Mouse (Mus musculus) v-Abl transformed pro-B cells (cell line): ENCODE measurements around the gene Ddo.

Experiments used
- in situ Hi-C, 2 experiments: fragments of 400-800 bp; cut with MboI; formaldehyde crosslinking; loops; one replicate each; pipeline ENCODE4 v1.15.1; 2025; ENCODE audit not compliant: unreplicated experiment in 2 of 2

Ddo gene

GRCm38 (mm10) chr10:40715151-40715550 lies 85.3 kb downstream of the Ddo start:
- in situ Hi-C loops, result no loop called here

DNA sequence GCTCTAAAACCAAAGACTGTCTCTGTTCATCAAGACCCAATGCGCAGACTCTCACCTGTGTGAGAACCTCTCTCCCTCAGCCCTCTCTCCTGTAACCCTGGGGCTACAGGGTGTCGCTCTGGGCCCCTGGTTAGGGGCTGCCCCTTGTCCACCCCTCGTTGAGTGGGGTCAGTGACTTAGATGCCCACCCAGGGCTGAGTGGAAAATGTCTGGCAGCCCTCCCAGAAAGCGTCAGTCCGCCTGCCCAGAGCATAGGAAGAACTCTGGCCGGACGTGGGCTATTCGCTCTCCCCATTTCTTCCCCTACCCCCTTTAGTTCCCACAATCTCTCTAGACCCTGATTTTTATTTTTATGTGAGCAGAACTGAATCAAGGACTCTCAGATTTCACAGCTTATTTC lies 86.5 kb downstream of the Ddo start:
- in situ Hi-C loops, result no loop called here

DNA sequence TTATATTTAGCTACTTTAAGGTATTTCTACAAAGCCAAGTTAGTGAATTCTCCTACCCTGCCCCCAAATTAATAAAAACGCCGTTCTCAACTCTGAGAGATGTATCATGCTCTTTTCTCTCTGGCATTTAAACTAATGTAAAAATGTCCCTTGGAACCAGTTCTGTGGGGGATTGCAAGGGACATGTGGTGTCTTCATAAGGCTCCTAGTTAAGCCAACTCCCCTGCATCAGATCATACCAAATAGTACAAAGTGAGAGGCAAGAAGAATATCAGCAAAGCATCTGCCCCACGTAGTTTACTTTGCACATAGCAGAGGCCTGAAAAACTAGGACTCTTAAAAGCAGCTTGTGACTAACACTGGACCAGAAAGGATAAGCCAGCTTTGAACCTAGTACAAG lies 86.9 kb downstream of the Ddo start:
- in situ Hi-C loops, result no loop called here

GRCm38 (mm10) chr10:40718362-40718761 lies 88.6 kb downstream of the Ddo start:
- in situ Hi-C loops, result no loop called here

DNA sequence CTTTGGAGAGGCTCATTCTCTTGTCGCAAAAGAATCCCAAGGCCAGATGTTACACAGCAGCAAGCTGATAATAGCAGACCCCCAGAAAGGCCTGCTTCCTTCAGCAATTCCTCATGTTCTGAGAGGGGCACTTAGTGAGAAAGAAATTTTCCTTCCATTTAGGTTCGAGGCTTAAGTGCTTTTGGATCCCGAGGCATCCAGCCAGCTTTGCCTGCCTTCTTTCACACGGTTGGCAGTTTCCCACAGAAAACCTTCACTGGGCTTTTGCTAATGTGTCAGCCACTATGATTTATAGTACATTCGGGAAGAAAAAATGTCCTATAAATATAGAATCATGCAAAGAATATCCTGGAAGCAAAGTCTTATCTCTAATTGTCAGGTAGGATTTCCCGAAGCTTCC lies 89.3 kb downstream of the Ddo start:
- in situ Hi-C loops, result no loop called here

GRCm38 (mm10) chr10:40720883-40721282 lies 91.1 kb downstream of the Ddo start:
- in situ Hi-C loops, result no loop called here

GRCm38 (mm10) chr10:40724342-40724741 lies 94.5 kb downstream of the Ddo start:
- in situ Hi-C loops, result no loop called here

- in situ Hi-C loops, result no loop called here
Observed at GRCm38 (mm10) chr10:40725066-40725465, 95.3 kb downstream of the Ddo start.

- in situ Hi-C loops, result no loop called here
Observed at GRCm38 (mm10) chr10:40725471-40725870, 95.7 kb downstream of the Ddo start.

DNA sequence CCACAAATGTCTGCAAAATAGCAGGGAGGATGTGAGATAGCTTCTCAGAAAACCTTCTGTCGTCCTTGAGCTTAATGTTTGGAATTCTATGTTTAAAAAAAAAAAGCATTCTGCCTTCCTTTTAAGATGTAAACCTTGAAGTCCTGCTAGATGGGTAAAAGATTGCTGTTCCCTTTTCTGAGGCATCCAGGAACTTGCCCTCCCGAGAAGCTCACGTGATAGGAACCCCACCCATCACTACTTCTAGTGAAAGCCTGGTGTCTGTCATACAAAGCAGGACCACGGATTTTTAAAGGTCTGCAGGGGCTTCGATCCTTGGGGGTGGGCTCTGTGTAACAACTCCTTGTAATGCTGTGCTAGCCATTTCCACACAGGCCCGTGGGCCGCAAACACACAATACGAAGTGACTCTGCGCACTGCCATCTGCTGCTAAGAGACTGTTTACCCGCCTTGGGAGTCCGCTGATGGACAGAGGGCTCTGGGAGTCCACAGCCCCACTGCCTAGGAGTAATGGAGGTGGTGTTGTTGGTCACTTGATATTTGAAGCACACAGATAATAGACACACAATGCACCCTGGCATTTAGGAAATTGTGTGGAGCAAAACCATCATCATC lies 96.6 kb downstream of the Ddo start:
- in situ Hi-C loops, result no loop called here

DNA sequence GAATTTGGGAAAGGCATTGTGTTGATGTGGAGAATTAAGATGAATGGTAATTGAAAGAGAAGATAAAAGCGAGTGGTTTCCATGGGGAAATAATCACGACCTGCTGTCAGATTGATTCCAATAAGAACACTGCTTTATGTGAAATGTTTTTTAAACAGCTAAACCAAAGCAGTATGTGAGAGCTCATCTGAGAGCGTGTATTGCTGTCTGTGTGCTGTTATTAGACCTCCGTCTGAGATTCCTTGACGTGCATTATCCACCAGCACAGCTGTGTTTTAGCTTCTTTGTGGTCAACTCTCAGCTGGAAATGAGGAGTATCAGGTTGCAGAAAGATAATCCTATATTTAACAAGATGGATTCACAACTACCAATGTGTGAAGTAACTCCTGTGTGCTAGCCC lies 97.2 kb downstream of the Ddo start:
- in situ Hi-C loops, result no loop called here

DNA sequence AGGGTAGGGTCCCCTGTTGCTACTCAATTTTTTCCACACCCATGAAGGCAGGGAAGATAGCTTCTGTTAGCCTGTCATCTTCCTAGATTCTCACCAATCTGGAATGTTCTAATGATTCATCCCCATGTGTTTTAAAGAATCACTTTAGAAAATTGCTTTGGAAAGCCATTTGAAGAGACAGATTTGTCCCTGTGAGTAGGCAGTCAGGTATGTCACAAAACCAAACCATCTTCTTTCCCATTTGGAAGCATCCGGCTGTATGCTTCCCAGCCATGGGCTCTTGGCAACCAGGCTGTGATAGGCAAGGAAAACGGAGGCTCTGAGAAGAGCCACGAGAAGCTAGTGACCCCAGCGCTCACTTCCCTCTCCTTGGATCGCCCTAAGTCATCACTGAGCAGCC lies 100.4 kb downstream of the Ddo start:
- in situ Hi-C loops, result no loop called here
